Mouse (Mus musculus) layer of hippocampus, adult 9-11 months (tissue): ENCODE measurements at regions not wholly inside any gene's neighbourhood (a gene's known extent, or its start where the extent isn't known, plus 50 kb on each side); places are given as distances from the start of the nearest gene placed in this dataset.

Experiments
- DNase-seq: peaks from one replicate; pipeline ENCODE4 v3.0.0; 2022

GRCm38 (mm10) chr11:25330696-25331095 is 879.9 kb downstream of the 5730522E02Rik start:
- DNase-seq: no peak

DNA sequence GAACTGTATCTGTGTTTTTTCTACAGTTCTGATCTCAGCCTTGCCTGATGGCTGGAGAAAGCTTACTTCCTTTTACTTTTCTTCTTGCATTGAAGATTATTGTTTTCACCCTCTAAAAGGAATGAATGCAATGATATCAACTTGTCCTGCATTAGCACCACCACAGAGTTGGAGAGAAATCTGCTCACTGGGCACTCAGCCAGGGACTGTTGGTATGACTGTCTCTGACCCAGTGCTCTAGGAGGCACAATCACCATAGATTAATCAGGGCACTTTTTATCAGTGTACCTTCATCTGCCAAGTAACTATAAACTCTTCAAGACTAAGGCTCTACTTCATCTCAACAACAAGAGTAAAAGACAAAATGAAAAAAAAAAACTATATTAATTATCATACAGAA is 888.1 kb downstream of the 5730522E02Rik start:
- DNase-seq: no peak

DNA sequence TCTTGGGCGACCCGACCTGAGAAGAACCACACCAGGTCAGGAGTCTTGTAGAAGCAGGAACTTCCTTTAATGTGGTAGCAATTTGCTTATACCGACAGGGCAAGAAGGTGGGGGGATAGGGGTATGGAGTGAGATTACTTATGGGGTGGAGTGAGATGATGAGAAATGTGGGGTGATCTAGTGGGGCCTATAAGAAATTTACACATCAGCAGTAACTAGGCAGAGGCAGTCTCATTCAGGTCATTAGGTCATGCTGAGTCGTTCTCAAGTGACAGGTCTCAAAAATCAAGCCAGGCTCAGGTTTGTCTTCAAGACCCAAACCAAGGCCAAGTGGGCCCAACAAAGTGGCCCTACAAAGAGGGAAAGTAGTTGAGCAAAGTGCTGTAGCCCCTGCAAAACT is 889.1 kb downstream of the 5730522E02Rik start:
- DNase-seq: no peak

DNA sequence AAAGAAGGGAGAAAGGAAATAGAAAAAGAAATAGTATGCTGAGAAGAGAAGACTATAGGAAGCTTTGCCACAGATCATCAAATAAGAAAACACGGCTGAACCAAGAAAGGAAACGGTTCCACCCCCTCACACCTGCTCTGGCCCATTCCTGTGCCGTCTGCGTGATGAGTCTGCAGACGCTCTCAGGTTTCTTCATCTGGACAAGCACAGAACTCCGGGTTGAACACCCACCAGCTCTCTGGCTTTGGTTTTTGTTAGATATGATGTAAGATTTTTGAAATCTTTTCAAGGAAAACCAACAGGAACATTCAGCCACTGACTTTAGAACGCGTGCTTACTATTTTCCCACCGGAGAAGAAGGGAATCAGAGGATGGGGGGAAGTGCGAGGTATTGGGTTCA is 895.9 kb downstream of the 5730522E02Rik start:
- DNase-seq: peak; percentile 75

DNA sequence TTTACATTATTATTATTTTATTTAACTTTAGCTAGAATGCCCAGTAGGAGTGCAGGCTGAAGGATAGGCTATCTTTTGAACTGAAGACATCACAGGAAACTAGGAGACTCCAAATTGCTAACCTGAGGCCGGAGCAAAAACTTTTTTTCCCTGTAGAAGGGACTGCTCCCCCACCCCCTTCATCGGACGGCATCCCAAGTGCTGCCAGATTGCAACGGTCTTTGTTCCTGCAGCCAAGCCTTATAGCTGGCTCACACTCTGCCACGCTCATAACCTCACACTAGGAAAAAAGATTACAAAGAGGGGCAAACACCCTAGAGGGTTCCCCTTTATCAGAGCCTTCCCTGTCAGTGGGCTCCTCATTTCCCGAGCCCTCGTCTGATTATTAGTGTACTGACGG is 896.7 kb downstream of the 5730522E02Rik start:
- no peak for DNase-seq

- DNase-seq: no peak
Measured at GRCm38 (mm10) chr11:25313308-25313707, 897.3 kb downstream of the 5730522E02Rik start.

DNA sequence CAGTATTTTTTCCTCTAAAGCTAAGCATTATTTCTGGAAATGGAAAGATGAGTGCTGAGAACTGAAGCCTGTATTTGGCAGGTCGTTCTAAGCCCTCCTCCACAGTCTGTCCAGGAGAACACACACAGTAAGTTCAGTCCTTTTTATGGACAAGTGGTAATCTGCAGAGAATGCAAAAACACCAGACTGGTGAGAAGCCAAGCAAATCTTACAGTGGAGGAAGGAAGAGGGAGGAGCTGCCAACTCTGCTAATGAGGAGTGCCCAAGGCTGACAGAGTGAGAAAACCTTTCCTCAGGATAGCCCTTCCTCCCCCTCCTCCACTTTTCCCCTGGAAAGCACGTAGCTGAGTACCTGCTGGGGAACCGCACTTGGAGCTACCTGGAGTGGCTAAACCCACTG is 899.8 kb downstream of the 5730522E02Rik start:
- peak; percentile 11 for DNase-seq

- peak; percentile 50 for DNase-seq
Measured at GRCm38 (mm10) chr11:25301130-25301529, 909.4 kb downstream of the 5730522E02Rik start.

DNA sequence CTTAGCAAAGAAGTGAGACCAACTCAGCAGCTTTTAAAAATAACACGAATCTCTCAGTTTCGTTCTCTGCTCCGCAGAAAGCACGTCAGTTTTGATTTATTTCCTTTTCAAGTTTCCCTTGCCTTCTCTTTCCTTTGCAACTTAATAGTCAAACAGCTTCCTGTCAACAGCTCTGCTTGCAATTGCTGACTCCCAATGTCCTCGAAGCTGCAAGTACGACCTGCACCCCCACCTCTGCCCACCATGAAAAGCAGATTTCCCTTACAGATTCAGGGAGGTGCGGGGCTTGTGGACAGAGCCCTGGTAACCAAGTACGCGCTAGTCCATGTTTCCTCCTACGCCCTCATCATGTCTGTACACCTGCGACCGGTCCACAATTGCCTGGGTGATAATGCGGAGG is 922.2 kb downstream of the 5730522E02Rik start:
- no peak for DNase-seq

DNA sequence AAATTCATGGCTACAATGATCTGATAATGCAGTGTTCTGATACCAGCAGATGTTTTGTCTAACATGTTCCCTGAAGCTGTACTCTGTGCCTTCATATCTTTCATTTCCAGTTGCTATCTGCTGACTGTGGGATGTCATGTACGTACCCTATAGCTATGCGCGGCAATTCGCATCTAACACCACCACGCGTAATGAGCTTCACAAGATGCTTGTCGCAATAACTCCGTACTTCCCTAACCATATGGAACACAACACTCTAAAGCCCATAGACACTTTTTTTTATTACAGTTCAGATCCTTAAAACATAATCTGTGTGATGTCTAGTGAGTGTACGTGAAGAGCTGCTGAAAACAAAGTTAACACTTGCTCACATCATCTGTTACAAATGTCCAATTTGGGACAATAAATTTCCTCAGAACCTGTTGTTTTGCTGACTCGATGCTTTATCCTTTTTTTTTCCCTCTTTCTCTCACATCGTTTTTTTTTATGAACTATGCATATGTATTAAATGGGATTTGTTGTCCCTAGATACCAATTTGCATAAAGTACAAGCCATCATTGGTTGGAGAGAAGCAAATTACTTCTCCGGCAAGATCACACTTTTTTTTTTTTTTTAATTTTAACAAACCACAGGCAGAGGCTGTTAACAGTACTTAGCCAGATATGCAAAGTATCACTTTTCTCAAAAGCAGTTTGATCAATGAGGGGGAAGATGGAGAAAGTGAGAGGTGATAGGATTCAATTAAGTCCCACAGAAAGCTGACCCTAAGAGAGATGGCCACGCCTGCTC is 922.9 kb downstream of the 5730522E02Rik start:
- no peak for DNase-seq

GRCm38 (mm10) chr11:25269936-25270540 is 940.5 kb downstream of the 5730522E02Rik start:
- no peak for DNase-seq

DNA sequence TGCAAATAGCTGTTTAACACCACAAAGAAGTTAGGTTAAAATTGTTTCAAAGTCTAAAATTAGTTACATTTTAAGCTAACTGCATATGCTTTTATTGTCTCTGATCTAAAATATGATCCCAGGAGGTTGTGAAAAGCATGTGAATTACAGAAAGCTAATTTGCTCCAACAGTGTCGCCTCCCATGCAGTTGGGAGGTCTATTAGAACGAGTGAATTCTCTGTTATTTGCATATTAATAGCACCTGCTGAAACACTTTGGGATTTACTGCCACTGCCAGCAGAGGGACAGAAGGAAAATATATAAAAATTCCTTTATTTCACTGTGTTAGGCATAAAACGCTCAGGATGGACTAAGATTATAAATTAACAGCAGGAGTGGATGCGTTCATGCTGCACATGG is 947.7 kb downstream of the 5730522E02Rik start:
- DNase-seq: no peak

GRCm38 (mm10) chr11:25259691-25260090 is 950.9 kb downstream of the 5730522E02Rik start:
- DNase-seq: no peak

DNA sequence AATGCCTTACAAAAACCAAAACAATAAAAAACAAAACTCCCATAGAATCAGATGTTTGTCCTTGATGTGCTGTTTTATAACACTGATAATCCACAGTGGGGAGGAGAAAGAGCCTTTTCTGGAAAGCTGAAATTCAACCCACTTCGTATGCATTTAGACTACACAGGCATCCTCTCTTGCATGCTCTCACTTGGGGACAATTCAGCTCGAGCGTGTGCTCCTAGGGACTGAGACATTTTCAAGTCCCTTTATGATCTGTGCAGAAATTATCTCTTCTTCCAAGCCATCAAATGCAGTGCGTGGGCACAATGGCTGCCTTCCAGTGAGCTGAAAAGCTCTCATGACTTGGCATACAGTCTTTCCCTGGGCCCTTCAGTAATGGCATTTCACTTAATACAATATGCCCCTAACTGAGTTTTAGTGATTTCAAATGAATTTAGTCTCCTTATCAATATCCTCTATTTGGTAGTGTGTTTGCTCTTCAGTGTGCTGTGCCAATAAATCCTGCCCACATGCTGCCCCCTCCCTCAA is 977.1 kb downstream of the 5730522E02Rik start:
- peak; percentile 57 for DNase-seq
